Mouse (Mus musculus) bone marrow macrophage, adult 2 months (primary cell): ENCODE data around the gene Six1.

Experiments
- CTCF ChIP-seq: IDR thresholded peaks from 2 replicates; pipeline ENCODE4 v1.5.1; 2012; ENCODE audit warnings: low read depth, mild to moderate bottlenecking, low read length, moderate library complexity
- POLR2A ChIP-seq: IDR thresholded peaks from 2 replicates; pipeline ENCODE4 v1.6.1; 2012; ENCODE audit warnings: mild to moderate bottlenecking, low read depth, low read length, borderline replicate concordance

- TF ChIP-seq CTCF, result no peak
- no peak for TF ChIP-seq POLR2A
Measured at GRCm38 (mm10) chr12:73094189-73094588, 40.5 kb upstream of the Six1 start.
